Mouse (Mus musculus) forebrain, embryonic 15.5 days (tissue): ENCODE data around the gene Foxo1. TPM values are rescaled to one million over a fixed set of nuclear protein-coding genes. Genes with fewer than 3 reads are reported as not detected.

Experiments used
- ATAC-seq: fragments of 200-750 bp; cut with Nextera tagmentation; replicated peaks from 2 replicates; pipeline ENCODE4 v1.8.0; 2017; ENCODE audit warnings: mild to moderate bottlenecking, moderate TSS enrichment, moderate library complexity
- H3K27ac ChIP-seq: fragments of 300-500 bp; sonication (generic); replicated peaks from 2 replicates; pipeline ENCODE4 v1.5.1; 2015; ENCODE audit warnings: mild to moderate bottlenecking, inconsistent platforms
- H3K27me3 ChIP-seq: fragments of 300-500 bp; sonication (generic); 2 replicates; pipeline ENCODE4 v1.6.1; 2015; ENCODE audit warnings: inconsistent platforms
- H3K36me3 ChIP-seq: fragments of 300-500 bp; sonication (generic); 2 replicates; pipeline ENCODE4 v1.6.1; 2015; ENCODE audit warnings: mild to moderate bottlenecking, inconsistent platforms
- H3K4me1 ChIP-seq: fragments of 300-500 bp; sonication (generic); 2 replicates; pipeline ENCODE4 v1.6.1; 2015; ENCODE audit warnings: inconsistent platforms
- H3K4me2 ChIP-seq: fragments of 300-500 bp; sonication (generic); replicated peaks from 2 replicates; pipeline ENCODE4 v1.6.1; 2015; ENCODE audit warnings: mild to moderate bottlenecking, inconsistent platforms
- H3K4me3 ChIP-seq: fragments of 300-500 bp; sonication (generic); 2 replicates; pipeline ENCODE4 v1.5.1; 2015; ENCODE audit warnings: mild to moderate bottlenecking, inconsistent platforms
- H3K9ac ChIP-seq: fragments of 300-500 bp; sonication (generic); replicated peaks from 2 replicates; pipeline ENCODE4 v1.6.1; 2015; ENCODE audit warnings: mild to moderate bottlenecking, inconsistent platforms
- H3K9me3 ChIP-seq: fragments of 300-500 bp; sonication (generic); 2 replicates; pipeline ENCODE4 v1.6.1; 2016; ENCODE audit warnings: inconsistent platforms
- WGBS: fragments of 180-500 bp; shearing (Covaris S2); methylation state at CpG from one replicate; pipeline ENCODE4 v1.1.7; 2015; ENCODE audit warnings: mixed read lengths; 5-methylcytosine and 5-hydroxymethylcytosine counted together
- polyA plus RNA-seq: library from polyadenylated mRNA; unstranded; fragments of >200 nt; fragmentation: Nextera tagmentation; extraction: Ambion mirVana; gene quantifications from 2 replicates; pipeline ENCODE4 v1.2.1, GENCODE M21; 2015

The Foxo1 gene
- polyA plus RNA-seq, 1 experiment from 2014 or later, result 3.8 TPM

- H3K36me3 ChIP-seq, result no peaks in the 10 kb centered on the region
- no peak for ATAC-seq
- peaks cover 4% of the 10 kb centered on the region; the same call in 1 of the 2 replicates for H3K27me3 ChIP-seq
- no peak overlapping the region for H3K9ac ChIP-seq
- peaks cover 24% of the 10 kb centered on the region for H3K4me1 ChIP-seq
- no peak overlapping the region for H3K4me2 ChIP-seq
- no peak overlapping the region for H3K27ac ChIP-seq
- WGBS, result 87% methylated on average over 13 of the region's 13 CpGs
- no peak overlapping the region for H3K4me3 ChIP-seq
- no peaks in the 10 kb centered on the region for H3K9me3 ChIP-seq
Observed at GRCm38 (mm10) chr3:52327146-52327545, 59.0 kb downstream of the Foxo1 start.

GRCm38 (mm10) chr3:52331709-52332108, 63.6 kb downstream of the Foxo1 start:
- 88% methylated on average over 1 of the region's 1 CpGs for WGBS
- Histone ChIP-seq H3K4me2 (no peak overlapping the region), H3K4me3 (no peak overlapping the region), H3K27me3 (no peaks in the 10 kb centered on the region), H3K36me3 (no peaks in the 10 kb centered on the region), H3K27ac (no peak overlapping the region), H3K4me1 (peaks cover 8% of the 10 kb centered on the region; the same call in 1 of the 2 replicates), H3K9me3 (no peaks in the 10 kb centered on the region), H3K9ac (no peak overlapping the region)
- ATAC-seq, result no peak

GRCm38 (mm10) chr3:52338761-52339160, 70.6 kb downstream of the Foxo1 start:
- ATAC-seq, result no peak
- H3K4me3 ChIP-seq, result no peak overlapping the region
- no peaks in the 10 kb centered on the region for H3K27me3 ChIP-seq
- H3K9ac ChIP-seq, result no peak overlapping the region
- no peaks in the 10 kb centered on the region for H3K36me3 ChIP-seq
- peaks cover 4% of the 10 kb centered on the region; the same call in 1 of the 2 replicates for H3K4me1 ChIP-seq
- no peak overlapping the region for H3K4me2 ChIP-seq
- 84% methylated on average over 4 of the region's 4 CpGs for WGBS
- H3K9me3 ChIP-seq, result no peaks in the 10 kb centered on the region
- H3K27ac ChIP-seq, result no peak overlapping the region

- Histone ChIP-seq H3K27ac (no peak overlapping the region), H3K9ac (no peak overlapping the region), H3K9me3 (no peaks in the 10 kb centered on the region), H3K4me3 (no peak overlapping the region), H3K36me3 (no peaks in the 10 kb centered on the region), H3K27me3 (no peaks in the 10 kb centered on the region), H3K4me1 (peaks cover 4% of the 10 kb centered on the region; the same call in 1 of the 2 replicates), H3K4me2 (no peak overlapping the region)
- WGBS, result 94% methylated on average over 12 of the region's 12 CpGs
- ATAC-seq, result no peak
Observed at GRCm38 (mm10) chr3:52340336-52341034, 72.3 kb downstream of the Foxo1 start.

GRCm38 (mm10) chr3:52342226-52342625, 74.1 kb downstream of the Foxo1 start:
- no peak for ATAC-seq
- 68% methylated on average over 3 of the region's 3 CpGs for WGBS
- H3K27ac ChIP-seq, result no peak overlapping the region
- H3K36me3 ChIP-seq, result no peaks in the 10 kb centered on the region
- H3K27me3 ChIP-seq, result no peaks in the 10 kb centered on the region
- H3K9ac ChIP-seq, result no peak overlapping the region
- H3K4me3 ChIP-seq, result no peak overlapping the region
- H3K4me2 ChIP-seq, result no peak overlapping the region
- H3K9me3 ChIP-seq, result no peaks in the 10 kb centered on the region
- H3K4me1 ChIP-seq, result peaks cover 4% of the 10 kb centered on the region; the same call in 1 of the 2 replicates

- H3K9me3 ChIP-seq, result no peaks in the 10 kb centered on the region
- H3K36me3 ChIP-seq, result no peaks in the 10 kb centered on the region
- H3K27me3 ChIP-seq, result no peaks in the 10 kb centered on the region
- no peak for ATAC-seq
- H3K4me2 ChIP-seq, result no peak overlapping the region
- H3K4me3 ChIP-seq, result no peak overlapping the region
- no peak overlapping the region for H3K9ac ChIP-seq
- WGBS, result 21% methylated on average over 3 of the region's 3 CpGs
- H3K27ac ChIP-seq, result no peak overlapping the region
- peaks cover 4% of the 10 kb centered on the region; the same call in 1 of the 2 replicates for H3K4me1 ChIP-seq
Observed at GRCm38 (mm10) chr3:52342801-52343200, 74.7 kb downstream of the Foxo1 start.

GRCm38 (mm10) chr3:52343270-52344070, 75.3 kb downstream of the Foxo1 start:
- no peak overlapping the region for H3K4me2 ChIP-seq
- no peak for ATAC-seq
- H3K36me3 ChIP-seq, result no peaks in the 10 kb centered on the region
- peaks cover 4% of the 10 kb centered on the region; the same call in 1 of the 2 replicates for H3K4me1 ChIP-seq
- no peak overlapping the region for H3K4me3 ChIP-seq
- 90% methylated on average over 6 of the region's 6 CpGs for WGBS
- H3K9ac ChIP-seq, result no peak overlapping the region
- no peaks in the 10 kb centered on the region for H3K27me3 ChIP-seq
- no peak overlapping the region for H3K27ac ChIP-seq
- H3K9me3 ChIP-seq, result no peaks in the 10 kb centered on the region

GRCm38 (mm10) chr3:52345881-52346280, 77.7 kb downstream of the Foxo1 start:
- 97% methylated on average over 11 of the region's 11 CpGs for WGBS
- no peak for ATAC-seq

GRCm38 (mm10) chr3:52346986-52347710, 79.0 kb downstream of the Foxo1 start:
- WGBS, result 71% methylated on average over 4 of the region's 4 CpGs
- H3K9me3 ChIP-seq, result no peaks in the 10 kb centered on the region
- no peak for ATAC-seq

More at GRCm38 (mm10) chr3:52345881-52346280, 77.7 kb downstream of the Foxo1 start:
- Histone ChIP-seq H3K27me3 (no peaks in the 10 kb centered on the region), H3K4me1 (peaks cover 4% of the 10 kb centered on the region; the same call in 1 of the 2 replicates), H3K27ac (no peak overlapping the region), H3K9ac (no peak overlapping the region), H3K9me3 (no peaks in the 10 kb centered on the region), H3K4me2 (no peak overlapping the region), H3K36me3 (no peaks in the 10 kb centered on the region), H3K4me3 (no peak overlapping the region)

GRCm38 (mm10) chr3:52347980-52348622, 80.0 kb downstream of the Foxo1 start:
- Histone ChIP-seq H3K4me1 (no peaks in the 10 kb centered on the region), H3K9me3 (no peaks in the 10 kb centered on the region), H3K27me3 (no peaks in the 10 kb centered on the region), H3K36me3 (no peaks in the 10 kb centered on the region), H3K9ac (no peak overlapping the region), H3K4me2 (no peak overlapping the region), H3K4me3 (no peak overlapping the region), H3K27ac (no peak overlapping the region)
- no peak for ATAC-seq
- WGBS, result 60% methylated on average over 10 of the region's 10 CpGs

More at GRCm38 (mm10) chr3:52346986-52347710, 79.0 kb downstream of the Foxo1 start:
- peaks cover 4% of the 10 kb centered on the region; the same call in 1 of the 2 replicates for H3K4me1 ChIP-seq
- no peaks in the 10 kb centered on the region for H3K36me3 ChIP-seq
- no peak overlapping the region for H3K27ac ChIP-seq
- H3K4me2 ChIP-seq, result no peak overlapping the region
- no peak overlapping the region for H3K9ac ChIP-seq
- no peak overlapping the region for H3K4me3 ChIP-seq
- H3K27me3 ChIP-seq, result no peaks in the 10 kb centered on the region

- Histone ChIP-seq H3K9ac (no peak overlapping the region), H3K27me3 (no peaks in the 10 kb centered on the region), H3K27ac (no peak overlapping the region), H3K4me2 (no peak overlapping the region), H3K4me1 (no peaks in the 10 kb centered on the region), H3K36me3 (no peaks in the 10 kb centered on the region), H3K4me3 (no peak overlapping the region), H3K9me3 (no peaks in the 10 kb centered on the region)
- ATAC-seq, result no peak
- 86% methylated on average over 8 of the region's 8 CpGs for WGBS
Observed at GRCm38 (mm10) chr3:52350636-52351035, 82.5 kb downstream of the Foxo1 start.
